Mouse (Mus musculus) CH12.LX (cell line): ENCODE data around the gene Hecw1. TPM values are rescaled to one million over a fixed set of nuclear protein-coding genes. Genes with fewer than 3 reads are reported as not detected.

ENCODE experiments used
- DNase-seq: peaks from one replicate; pipeline ENCODE4 v3.0.0-alpha.2; 2013; ENCODE audit errors: extremely low read depth
- H3K27ac ChIP-seq: 2 replicates; pipeline ENCODE4 v1.5.1; 2012; ENCODE audit warnings: low read depth, mild to moderate bottlenecking, control low read depth, moderate library complexity; ENCODE audit not compliant: insufficient read depth
- H3K27me3 ChIP-seq: replicated peaks from 2 replicates; pipeline ENCODE3; 2012; ENCODE audit warnings: inconsistent platforms
- H3K36me3 ChIP-seq, 2 experiments: replicated peaks in 1 of 2; 2 replicates each; pipeline versions ENCODE3 to v1.6.1; 2012; ENCODE audit warnings: inconsistent platforms in 1 of 2, low read length in 1 of 2, mild to moderate bottlenecking in 1 of 2, mixed read lengths in 1 of 2, moderate library complexity in 1 of 2; ENCODE audit not compliant: control insufficient read depth in 1 of 2, insufficient read depth in 1 of 2
- H3K4me1 ChIP-seq, 2 experiments: 2 replicates each; pipeline ENCODE4 v1.6.1; 2012; ENCODE audit warnings: inconsistent platforms in 1 of 2, moderate library complexity in 1 of 2; ENCODE audit not compliant: insufficient read depth in 2 of 2, control insufficient read depth in 1 of 2
- H3K4me2 ChIP-seq: 2 replicates; pipeline ENCODE4 v1.6.1; 2012; ENCODE audit warnings: low read depth, mild to moderate bottlenecking, control low read depth; ENCODE audit not compliant: poor library complexity, insufficient read depth, severe bottlenecking
- H3K4me3 ChIP-seq, 3 experiments: fragments of 150-350 bp in 1 of 3; sonication (generic) in 1 of 3; replicated peaks in 1 of 3; 2 replicates each; pipeline versions ENCODE3 to v1.5.1; 2011 to 2012; ENCODE audit warnings: low read depth in 2 of 3, low read length in 2 of 3, mild to moderate bottlenecking in 2 of 3, moderate library complexity in 2 of 3, control low read depth in 1 of 3, improper control_type of control experiment in 1 of 3, inconsistent platforms in 1 of 3, mixed read lengths in 1 of 3; ENCODE audit not compliant: poor library complexity in 1 of 3
- H3K79me2 ChIP-seq: replicated peaks from 2 replicates; pipeline ENCODE4 v1.6.1; 2012; ENCODE audit warnings: mild to moderate bottlenecking, moderate library complexity; ENCODE audit not compliant: control insufficient read depth, poor library complexity, insufficient read depth, severe bottlenecking; ENCODE audit errors: extremely low read depth
- H3K9ac ChIP-seq: 2 replicates; pipeline ENCODE4 v1.6.1; 2012; ENCODE audit warnings: low read depth, mild to moderate bottlenecking, control low read depth, moderate library complexity; ENCODE audit not compliant: insufficient read depth
- H3K9me3 ChIP-seq: replicated peaks from 2 replicates; pipeline ENCODE3; 2012; ENCODE audit warnings: low read length, inconsistent platforms, mixed read lengths
- BHLHE40 ChIP-seq: IDR thresholded peaks from 2 replicates; pipeline ENCODE4 v1.6.1; 2011; ENCODE audit warnings: mild to moderate bottlenecking, low read depth, low read length, improper control_type of control experiment
- CTCF ChIP-seq, 2 experiments: IDR thresholded peaks in 1 of 2; conservative IDR thresholded peaks in 1 of 2; 2 replicates each; pipeline ENCODE4 v1.5.1; 2011 to 2012; ENCODE audit warnings: low read depth in 2 of 2, low read length in 2 of 2, improper control_type of control experiment in 1 of 2, inconsistent platforms in 1 of 2, mild to moderate bottlenecking in 1 of 2, moderate library complexity in 1 of 2
- E2F4 ChIP-seq: IDR thresholded peaks from 2 replicates; pipeline ENCODE4 v1.6.1; 2011; ENCODE audit warnings: low read depth, low read length, improper control_type of control experiment; ENCODE audit not compliant: insufficient replicate concordance
- ELF1 ChIP-seq: IDR thresholded peaks from 2 replicates; pipeline ENCODE4 v1.6.1; 2014; ENCODE audit warnings: low read depth, mild to moderate bottlenecking, inconsistent platforms, low read length, improper control_type of control experiment
- EP300 ChIP-seq: IDR thresholded peaks from 2 replicates; pipeline ENCODE4 v1.6.1; 2011; ENCODE audit warnings: low read length, improper control_type of control experiment
- ETS1 ChIP-seq: conservative IDR thresholded peaks from 2 replicates; pipeline ENCODE4 v1.6.1; 2012; ENCODE audit warnings: low read depth, mild to moderate bottlenecking, inconsistent platforms, low read length, improper control_type of control experiment, moderate library complexity
- HCFC1 ChIP-seq: IDR thresholded peaks from 2 replicates; pipeline ENCODE4 v1.6.1; 2012; ENCODE audit warnings: low read depth, mild to moderate bottlenecking, inconsistent platforms, low read length, improper control_type of control experiment
- IRF4 ChIP-seq: IDR thresholded peaks from 2 replicates; pipeline ENCODE4 v1.6.1; 2014; ENCODE audit warnings: low read depth, mild to moderate bottlenecking, inconsistent platforms, low read length, improper control_type of control experiment
- JUN ChIP-seq: IDR thresholded peaks from 2 replicates; pipeline ENCODE4 v1.6.1; 2011; ENCODE audit warnings: low read depth, mild to moderate bottlenecking, low read length, improper control_type of control experiment, moderate library complexity; ENCODE audit not compliant: insufficient read depth
- MAZ ChIP-seq: IDR thresholded peaks from 2 replicates; pipeline ENCODE4 v1.6.1; 2012; ENCODE audit warnings: low read depth, mild to moderate bottlenecking, inconsistent platforms, low read length, improper control_type of control experiment, moderate library complexity
- MEF2A ChIP-seq: IDR thresholded peaks from 2 replicates; pipeline ENCODE4 v1.6.1; 2014; ENCODE audit warnings: low read depth, mild to moderate bottlenecking, inconsistent platforms, low read length, improper control_type of control experiment, borderline replicate concordance
- MYC ChIP-seq: IDR thresholded peaks from 2 replicates; pipeline ENCODE4 v1.6.1; 2011; ENCODE audit warnings: low read depth, mild to moderate bottlenecking, improper control_type of control experiment, low read length
- NELFE ChIP-seq: IDR thresholded peaks from 2 replicates; pipeline ENCODE4 v1.6.1; 2011; ENCODE audit warnings: low read depth, low read length, improper control_type of control experiment
- NRF1 ChIP-seq: IDR thresholded peaks from 2 replicates; pipeline ENCODE4 v1.6.1; 2014; ENCODE audit warnings: low read depth, mild to moderate bottlenecking, inconsistent platforms, low read length, improper control_type of control experiment, moderate library complexity
- PAX5 ChIP-seq: IDR thresholded peaks from 2 replicates; pipeline ENCODE4 v1.6.1; 2012; ENCODE audit warnings: low read length, inconsistent platforms, mixed read lengths
- POLR2A ChIP-seq: IDR thresholded peaks from 2 replicates; pipeline ENCODE4 v1.6.1; 2011; ENCODE audit warnings: low read depth, mild to moderate bottlenecking, improper control_type of control experiment, low read length
- POLR2AphosphoS2 ChIP-seq: IDR thresholded peaks from 2 replicates; pipeline ENCODE4 v1.6.1; 2011; ENCODE audit warnings: low read depth, low read length, improper control_type of control experiment
- RCOR1 ChIP-seq: conservative IDR thresholded peaks from 2 replicates; pipeline ENCODE4 v1.6.1; 2012; ENCODE audit warnings: low read depth, mild to moderate bottlenecking, inconsistent platforms, low read length, improper control_type of control experiment
- TCF12 ChIP-seq: IDR thresholded peaks from 2 replicates; pipeline ENCODE4 v1.6.1; 2014; ENCODE audit warnings: low read depth, mild to moderate bottlenecking, inconsistent platforms, low read length, improper control_type of control experiment
- UBTF ChIP-seq: IDR thresholded peaks from 2 replicates; pipeline ENCODE4 v1.6.1; 2012; ENCODE audit warnings: low read depth, mild to moderate bottlenecking, inconsistent platforms, low read length, improper control_type of control experiment, moderate library complexity
- USF1 ChIP-seq: IDR thresholded peaks from 2 replicates; pipeline ENCODE4 v1.6.1; 2014; ENCODE audit warnings: low read depth, mild to moderate bottlenecking, inconsistent platforms, low read length, improper control_type of control experiment
- USF2 ChIP-seq: conservative IDR thresholded peaks from 2 replicates; pipeline ENCODE4 v1.6.1; 2011; ENCODE audit warnings: low read depth, low read length, improper control_type of control experiment
- ZC3H11A ChIP-seq: IDR thresholded peaks from 2 replicates; pipeline ENCODE4 v1.6.1; 2012; ENCODE audit warnings: low read depth, mild to moderate bottlenecking, inconsistent platforms, low read length, improper control_type of control experiment
- ZNF384 ChIP-seq: IDR thresholded peaks from 2 replicates; pipeline ENCODE4 v1.6.1; 2012; ENCODE audit warnings: low read depth, low read length, improper control_type of control experiment, inconsistent platforms
- dilution Hi-C: fragments of 300-500 bp; cut with MboI; formaldehyde crosslinking; loops from 2 replicates; pipeline ENCODE4 v1.14.3; 2020; ENCODE audit warnings: low sequenced_read_pairs; ENCODE audit not compliant: extremely low pct_unique_long_range_greater_than_20kb, extremely low pct_ligation_motif_present
- in situ Hi-C: fragments of 300-500 bp; cut with MboI; formaldehyde crosslinking; loops from 3 replicates; pipeline ENCODE4 v1.14.3; 2019; ENCODE audit warnings: low sequenced_read_pairs, low pct_ligation_motif_present, low pct_unique_long_range_greater_than_20kb, mixed read lengths
- polyA plus RNA-seq: library from polyadenylated mRNA; unstranded; fragments of >175 nt; gene quantifications from 2 replicates; pipeline ENCODE4 v1.2.1, GENCODE M21; 2012; ENCODE audit warnings: low read depth; ENCODE audit not compliant: insufficient read length
- total RNA-seq, 2 experiments: library from RNA; depleted of rRNA; stranded (reverse); fragments of 300-350 nt in 1 of 2; fragments of >200 nt in 1 of 2; gene quantifications; 2 replicates each; pipeline ENCODE4 v1.2.3; 2012 to 2014

Hecw1 gene
- not detected in 2 replicates for total RNA-seq (2012; rRNA removed)
- not detected in 2 replicates for total RNA-seq (2014; rRNA removed)
- not detected in 2 replicates for polyA plus RNA-seq

DNA sequence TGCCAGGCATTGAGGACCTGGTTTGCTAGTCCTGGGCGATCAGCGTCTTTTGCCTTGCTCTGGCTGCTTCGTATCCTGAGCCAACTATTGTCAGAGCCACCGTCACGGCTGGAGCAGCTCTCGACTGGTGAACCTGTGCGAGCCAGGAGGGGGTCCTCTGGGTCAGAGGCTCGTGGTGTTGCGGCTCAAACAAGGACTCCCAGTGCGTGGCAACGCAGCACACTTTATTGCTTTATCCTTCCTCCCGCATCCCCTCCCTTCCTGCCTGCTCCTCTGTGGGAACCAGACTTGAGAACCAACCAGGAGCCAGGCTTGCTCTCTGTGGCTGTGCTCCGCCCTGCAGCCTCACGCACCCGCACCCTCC lies at the start of gene Hecw1:
Hecw1 (minus strand) TSS at position 323 of the 364 bp plus-strand sequence.
- Histone ChIP-seq H3K27me3 (no peaks in the 10 kb centered on the region), H3K4me2 (no peak within 1 kb of the TSS), H3K9ac (no peak within 1 kb of the TSS), H3K79me2 (no peaks in the 10 kb centered on the region), H3K4me3 (no peak within 1 kb of the TSS), H3K9me3 (no peaks in the 10 kb centered on the region), H3K36me3 (no peaks in the 10 kb centered on the region), H3K4me1 (no peaks in the 10 kb centered on the region; a peak in 1 of 4 replicates), H3K27ac (no peak within 1 kb of the TSS)
- in situ Hi-C loops (no loop called here), dilution Hi-C loops (no loop called here)
- DNase-seq: no peak
- no peak for TF ChIP-seq TCF12
- TF ChIP-seq ZNF384: no peak
- no peak for TF ChIP-seq RCOR1
- TF ChIP-seq JUN: no peak
- TF ChIP-seq MYC: no peak
- no peak for TF ChIP-seq NELFE
- no peak for TF ChIP-seq POLR2AphosphoS2
- no peak for TF ChIP-seq HCFC1
- TF ChIP-seq BHLHE40: no peak
- no peak for TF ChIP-seq IRF4
- TF ChIP-seq USF2: no peak
- TF ChIP-seq EP300: no peak
- TF ChIP-seq MEF2A: no peak
- TF ChIP-seq ETS1: no peak
- TF ChIP-seq UBTF: no peak
- no peak for TF ChIP-seq E2F4
- no peak for TF ChIP-seq PAX5
- TF ChIP-seq MAZ: no peak
- no peak for TF ChIP-seq ZC3H11A

GRCm38 (mm10) chr13:14561336-14561735 lies 38.3 kb upstream of the Hecw1 start:
- no peaks in the 10 kb centered on the region for H3K79me2 ChIP-seq
- H3K9me3 ChIP-seq: no peaks in the 10 kb centered on the region
- no peaks in the 10 kb centered on the region for H3K27me3 ChIP-seq
- H3K9ac ChIP-seq: no peak overlapping the region
- dilution Hi-C loops: no loop called here
- H3K27ac ChIP-seq: no peak overlapping the region
- in situ Hi-C loops: no loop called here
- H3K4me1 ChIP-seq: no peaks in the 10 kb centered on the region
- H3K4me2 ChIP-seq: no peak overlapping the region
- no peaks in the 10 kb centered on the region for H3K36me3 ChIP-seq
- no peak overlapping the region for H3K4me3 ChIP-seq
- DNase-seq: no peak
- no peak for TF ChIP-seq USF1
- no peak for TF ChIP-seq BHLHE40
- TF ChIP-seq MEF2A: no peak
- no peak for TF ChIP-seq MYC
- TF ChIP-seq POLR2A: no peak
- TF ChIP-seq ZNF384: no peak
- TF ChIP-seq CTCF (conservative IDR thresholded peaks at IDR 0.05 in 1 of 2, IDR thresholded peaks at IDR 0.05 in 1 of 2; ENCODE audit: low read depth in 2 of 2, low read length in 2 of 2): no peak
- no peak for TF ChIP-seq UBTF
- TF ChIP-seq RCOR1: no peak
- no peak for TF ChIP-seq NELFE
- no peak for TF ChIP-seq ZC3H11A
- TF ChIP-seq HCFC1: no peak
- TF ChIP-seq ELF1: no peak
- TF ChIP-seq NRF1: no peak
